Mouse (Mus musculus) embryonic facial prominence, embryonic 14.5 days (tissue): ENCODE measurements around the gene Fbxl2. TPM values are rescaled to one million over a fixed set of nuclear protein-coding genes. Genes with fewer than 3 reads are reported as not detected.

Source experiments
- polyA plus RNA-seq: library from polyadenylated mRNA; unstranded; fragments of >200 nt; fragmentation: Nextera tagmentation; extraction: Ambion mirVana; gene quantifications from 2 replicates; pipeline ENCODE4 v1.2.1, GENCODE M21; 2014

Fbxl2 gene
- polyA plus RNA-seq, 1 experiment from 2014 or later, result 8.4 TPM

Other genes with a start within 250 kb of the Fbxl2 start
- 35.1 and 40.7 TPM in 2 replicates for gene Ubp1, start 115.3 kb downstream of the Fbxl2 start, polyA plus RNA-seq
- 9.2 and 16.1 TPM in 2 replicates for gene Susd5, start 10.9 kb upstream of the Fbxl2 start, polyA plus RNA-seq